Mouse (Mus musculus) lung, postnatal 0 days (tissue): ENCODE measurements around the gene Tanc1.

ENCODE experiments used
- CTCF ChIP-seq: IDR thresholded peaks from 2 replicates; pipeline ENCODE4 v1.5.1; 2016; ENCODE audit warnings: antibody characterized with exemption, mild to moderate bottlenecking
- EP300 ChIP-seq: IDR thresholded peaks from 2 replicates; pipeline ENCODE4 v1.6.1; 2016; ENCODE audit warnings: antibody characterized with exemption, mild to moderate bottlenecking, control low read depth

GRCm38 (mm10) chr2:59664803-59665567 lies 53.1 kb downstream of the Tanc1 start:
- no peak for TF ChIP-seq CTCF
- TF ChIP-seq EP300, result no peak
